ENCODE assay signal across 8 mouse cellular contexts in the genomic region with DNA sequence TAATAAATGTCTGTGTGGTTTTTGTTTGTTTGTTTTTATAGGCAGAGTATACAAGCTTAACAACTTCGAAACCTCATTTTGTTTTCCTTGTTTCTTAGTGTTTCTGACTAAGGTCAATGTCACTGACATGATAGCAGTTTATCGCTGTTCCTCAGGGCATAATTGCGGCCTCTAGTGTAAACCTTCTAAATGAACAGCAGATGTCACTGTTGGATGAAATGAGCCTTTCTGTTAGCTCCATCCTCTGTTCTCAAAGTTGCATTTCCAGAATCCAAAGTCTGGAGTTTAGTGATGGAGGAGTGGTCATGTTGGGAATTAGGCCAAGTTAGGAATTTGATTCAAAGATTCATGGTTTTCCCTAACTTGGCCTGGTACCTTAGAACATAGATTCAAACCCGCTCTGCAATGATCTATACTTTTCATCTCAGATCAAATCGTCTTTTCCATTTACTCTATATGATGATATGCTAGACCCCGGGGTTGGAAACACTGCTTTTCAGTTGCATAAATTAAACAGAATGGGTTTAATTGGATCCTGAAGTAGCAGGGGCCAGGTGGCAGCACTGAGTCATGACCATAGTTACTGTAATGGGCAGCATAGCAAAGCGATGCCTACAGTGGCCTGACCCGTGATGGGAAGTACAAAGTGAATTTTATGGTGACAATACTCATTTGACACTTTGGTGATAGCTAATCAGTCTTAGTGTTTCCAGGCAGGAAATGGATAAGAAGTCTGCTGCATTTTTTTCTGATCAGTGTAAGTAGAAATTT.
DNase-seq lines count a peak whose midpoint lies in the region; ATAC-seq and TF ChIP-seq lines count a peak whose summit lies in the region.
"Had no signal": no experiment of that assay in that cellular context is flagged by ENCODE, and none has a peak within 500 bp of the region (broad histone marks: within the 10 kb centered on the region; RNA-seq: fewer than 3 reads in every experiment).

No protein-coding gene starts in this region.

- in situ Hi-C loops in ES-E14 (cut with MboI; ENCODE audit: low sequenced_read_pairs in 2 of 2, unreplicated experiment in 2 of 2) = no loop called here

- DNase-seq in layer of hippocampus, adult 9-10 months (ENCODE audit: low spot score) = peak; percentile 15
- no peak for DNase-seq in layer of hippocampus, postnatal 25 days (ENCODE audit: extremely low spot score in 1 of 2, low spot score in 1 of 2)
- DNase-seq in ES-E14 (ENCODE audit: low read depth, low spot score) = peak; percentile 13
- peak; percentile 74 for DNase-seq in embryo, embryonic 10.5 days (ENCODE audit: low spot score)
- DNase-seq in heart, adult 9 months (ENCODE audit: low spot score in 2 of 2) = no peak
- DNase-seq: adrenal gland, postnatal 36 days had no signal

- no peak overlapping the region for H3K9ac ChIP-seq in ES-E14 (ENCODE audit: insufficient read depth, low read depth, low read length, poor library complexity, severe bottlenecking)

- ATAC-seq in megakaryocyte progenitor cell, adult 5-6 weeks (replicated peaks; ENCODE audit: poor library complexity) = peak; percentile 52
- ATAC-seq in monocyte, adult 5-6 weeks (replicated peaks; ENCODE audit: insufficient number of reproducible peaks, low FRiP score, low TSS enrichment, poor library complexity, severe bottlenecking) = no peak

- no peaks in the 10 kb centered on the region for H3K4me1 ChIP-seq in ES-E14 (ENCODE audit: control insufficient read depth in 2 of 2, insufficient read depth in 2 of 2, low read length in 2 of 2, poor library complexity in 1 of 2)

- H3K4me3 ChIP-seq in ES-E14 (ENCODE audit: insufficient read depth in 1 of 2, low read depth in 1 of 2, low read length in 2 of 2, poor library complexity in 1 of 2, severe bottlenecking in 1 of 2) = no peak overlapping the region

- no peaks in the 10 kb centered on the region for H3K9me3 ChIP-seq in ES-E14 (ENCODE audit: control insufficient read depth, insufficient read depth, low read depth, low read length)

- no peak overlapping the region for H3K27ac ChIP-seq in ES-E14 (ENCODE audit: insufficient read depth, low read depth, low read length, poor library complexity, severe bottlenecking)

- H3K36me3 ChIP-seq in ES-E14 (ENCODE audit: control insufficient read depth, insufficient read depth, low read length, poor library complexity, severe bottlenecking) = no peaks in the 10 kb centered on the region

TF ChIP-seq in ES-E14, 5 proteins besides CTCF, POLR2A, EP300 and RAD21:
- TF ChIP-seq ZNF384 (IDR thresholded peaks at IDR 0.05; ENCODE audit: low read depth, low read length) (no peak), MAFK (IDR thresholded peaks at IDR 0.05; ENCODE audit: insufficient read depth, low read depth, low read length) (no peak), ZC3H11A (IDR thresholded peaks at IDR 0.05; ENCODE audit: borderline replicate concordance, low read depth, low read length) (0 out of 2 replicates have a peak, but pooled peaks have one; percentile 25), CHD2 (IDR thresholded peaks at IDR 0.05; ENCODE audit: low read depth, low read length) (no peak), HCFC1 (IDR thresholded peaks at IDR 0.05; ENCODE audit: borderline replicate concordance, insufficient read depth, low read length) (no peak)
TF ChIP-seq in ES-E14: peak in this region for 1.

Comparison
In these comparisons a context has a peak if more than half of its experiments do, and no peak if none do; other contexts are left out.
1. DNase-seq: peak in layer of hippocampus, adult 9-10 months (single experiment), ES-E14 (single experiment) and embryo, embryonic 10.5 days (single experiment); none in layer of hippocampus, postnatal 25 days (0 of 2) and heart, adult 9 months (0 of 2).